Mouse (Mus musculus) kidney, postnatal 14 days (tissue): ENCODE data around the gene Susd1.

ENCODE experiments used
- DNase-seq: peaks from one replicate; pipeline ENCODE4 v3.0.0; 2022; ENCODE audit warnings: mixed read lengths

Gene Susd1

DNA sequence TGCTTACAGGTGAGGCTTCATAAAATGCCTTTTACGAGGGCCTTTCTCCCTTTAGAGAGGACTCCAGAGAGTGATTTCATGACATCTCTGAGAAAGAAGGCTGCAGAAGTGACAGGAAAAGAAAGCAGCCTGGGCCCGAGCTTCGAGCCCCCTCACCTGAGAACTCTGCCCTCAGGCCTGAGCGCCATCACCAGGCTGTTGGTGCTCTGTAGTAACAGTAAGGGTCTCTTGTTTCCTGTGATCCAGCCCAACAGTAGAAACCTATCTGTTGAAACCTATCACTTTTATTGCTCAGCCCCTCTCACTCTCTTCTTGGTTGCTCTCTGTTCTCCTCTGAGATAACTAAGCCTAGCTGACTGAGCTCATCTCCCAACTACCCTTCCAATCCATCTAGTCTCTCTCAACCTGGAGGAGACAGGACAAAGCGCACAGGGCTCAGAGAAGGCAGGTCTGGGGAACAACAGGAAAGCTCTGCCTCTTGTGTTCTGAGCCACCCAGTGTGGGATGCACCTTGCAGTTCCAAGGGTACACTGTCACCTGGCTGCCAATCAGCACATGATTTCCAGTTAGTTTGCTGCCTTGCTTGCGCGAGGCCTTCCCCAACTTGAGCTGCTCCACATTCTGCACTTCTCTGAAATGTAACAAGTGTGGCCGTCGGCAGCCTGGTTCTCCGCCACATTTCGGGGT lies 101.4 kb downstream of the Susd1 start:
- DNase-seq: no peak

- no peak for DNase-seq
These were observed 102.0 kb downstream of the Susd1 start for GRCm38 (mm10) chr4:59336439-59336809.

GRCm38 (mm10) chr4:59335616-59336438 lies 102.6 kb downstream of the Susd1 start:
- peak; percentile 47 for DNase-seq

- DNase-seq: no peak
These were observed 103.3 kb downstream of the Susd1 start for GRCm38 (mm10) chr4:59335101-59335500.

DNA sequence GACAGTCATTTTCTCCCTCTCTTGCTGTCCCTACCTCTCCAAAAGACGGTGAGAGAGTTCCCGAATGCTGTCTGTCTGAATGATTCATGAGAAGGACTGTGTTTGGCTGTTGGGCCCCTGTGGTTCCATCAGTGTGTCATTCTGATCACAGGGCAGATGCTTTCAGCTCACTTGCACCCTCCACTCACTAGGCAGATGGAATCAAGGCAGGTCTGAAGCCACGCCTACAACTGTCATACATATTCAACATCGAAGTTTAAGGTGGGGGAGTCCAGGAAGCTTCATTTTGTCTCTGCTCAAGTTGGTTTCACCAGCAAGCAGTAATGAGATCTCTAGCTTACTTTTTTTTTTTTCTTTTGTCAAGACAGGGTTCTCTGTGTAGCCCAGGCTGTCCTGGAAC lies 104.2 kb downstream of the Susd1 start:
- DNase-seq: no peak

GRCm38 (mm10) chr4:59333424-59333895 lies 105.0 kb downstream of the Susd1 start:
- no peak for DNase-seq

- no peak for DNase-seq
These were observed 105.6 kb downstream of the Susd1 start for GRCm38 (mm10) chr4:59332691-59333423.

DNA sequence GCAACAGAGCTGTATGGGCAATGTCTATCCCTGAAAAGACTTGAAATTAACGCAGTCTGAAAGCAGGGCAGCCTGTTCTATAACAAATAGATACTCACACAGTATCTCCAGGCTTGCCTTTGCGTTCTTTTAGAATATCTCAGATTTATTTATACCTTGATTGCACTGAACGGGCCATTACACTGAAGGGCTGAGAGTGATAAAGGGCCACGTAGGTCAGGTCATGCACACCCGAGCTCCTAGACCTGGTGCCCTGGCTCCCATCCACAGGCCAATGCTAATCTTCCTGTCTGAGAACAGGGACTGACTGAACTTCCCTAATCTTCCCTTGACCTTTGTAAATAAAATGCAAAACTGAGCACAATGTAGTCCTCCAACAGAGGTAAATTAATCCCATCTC lies 106.3 kb downstream of the Susd1 start:
- DNase-seq: no peak

GRCm38 (mm10) chr4:59331633-59332032 lies 106.8 kb downstream of the Susd1 start:
- peak; percentile 60 for DNase-seq

DNA sequence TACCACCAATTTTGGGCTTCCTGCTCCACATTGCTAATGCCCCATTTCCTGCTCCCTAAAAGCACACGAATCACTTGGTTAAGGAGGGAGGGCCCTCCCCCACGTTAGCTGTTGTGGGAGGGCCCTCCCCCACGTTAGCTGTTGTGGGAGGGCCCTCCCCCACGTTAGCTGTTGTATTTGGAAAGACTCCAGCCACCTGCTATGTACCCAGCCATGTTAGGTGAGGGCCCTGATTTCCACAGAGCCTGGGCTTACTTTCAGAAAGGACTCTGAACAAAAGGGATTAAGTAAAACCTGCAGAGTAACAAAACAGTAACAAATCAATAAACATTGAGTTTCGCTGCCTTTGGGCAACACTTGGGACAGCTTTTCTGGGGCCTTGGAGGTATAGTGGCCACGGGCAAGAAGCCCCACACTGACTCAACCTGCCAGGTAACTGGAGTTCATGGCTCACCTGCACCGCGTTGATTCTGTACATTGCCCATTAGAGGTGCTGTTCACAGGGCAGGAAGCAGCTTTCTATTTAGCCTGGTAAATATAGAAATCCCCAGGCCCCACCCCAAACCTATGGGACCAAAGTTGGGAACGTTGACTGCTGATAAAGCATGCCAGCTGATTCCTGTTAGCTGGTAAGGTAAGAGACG lies 107.3 kb downstream of the Susd1 start:
- DNase-seq: no peak

GRCm38 (mm10) chr4:59329461-59330304 lies 108.8 kb downstream of the Susd1 start:
- DNase-seq: no peak

- no peak for DNase-seq
These were observed 109.6 kb downstream of the Susd1 start for GRCm38 (mm10) chr4:59328821-59329220.

DNA sequence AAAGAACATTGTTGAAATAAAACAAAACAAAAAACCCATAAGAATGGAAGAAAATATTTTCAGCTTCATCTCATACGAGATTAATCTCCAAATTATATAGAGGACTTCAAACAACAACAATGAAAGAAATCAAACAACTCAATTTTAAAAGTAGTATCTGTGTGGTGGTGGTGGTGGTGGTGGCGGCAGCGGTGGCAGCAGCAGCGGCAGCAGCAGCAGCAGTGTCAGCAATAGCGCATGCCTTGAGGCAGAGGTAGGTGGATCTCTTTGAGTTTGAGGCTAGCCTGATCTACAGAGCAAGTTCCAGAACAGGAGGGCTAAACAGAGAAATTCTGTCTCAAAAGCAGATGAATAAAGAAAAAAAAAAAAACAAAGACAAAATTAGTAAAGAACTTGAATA lies 110.4 kb downstream of the Susd1 start:
- no peak for DNase-seq

GRCm38 (mm10) chr4:59326031-59326760 lies 112.2 kb downstream of the Susd1 start:
- DNase-seq: no peak

DNA sequence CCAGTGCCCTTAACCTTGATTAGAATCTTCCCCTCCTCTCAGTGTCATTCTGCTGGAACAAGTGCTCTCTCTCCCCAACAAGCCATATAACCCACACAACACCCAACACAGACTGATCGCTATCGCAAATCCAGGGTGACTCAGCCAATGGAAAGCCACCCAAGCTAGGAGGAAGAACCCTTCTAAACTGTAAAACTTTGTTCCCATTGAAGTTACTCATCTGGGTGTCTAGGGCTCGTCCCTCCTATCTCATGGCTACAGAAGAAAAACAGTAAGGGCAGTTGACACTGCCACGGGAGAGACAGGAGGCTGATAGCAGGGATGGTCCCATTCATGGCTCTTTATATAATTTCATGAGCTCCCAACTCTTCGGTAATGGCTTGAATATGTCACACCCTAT lies 114.1 kb downstream of the Susd1 start:
- DNase-seq: no peak

DNA sequence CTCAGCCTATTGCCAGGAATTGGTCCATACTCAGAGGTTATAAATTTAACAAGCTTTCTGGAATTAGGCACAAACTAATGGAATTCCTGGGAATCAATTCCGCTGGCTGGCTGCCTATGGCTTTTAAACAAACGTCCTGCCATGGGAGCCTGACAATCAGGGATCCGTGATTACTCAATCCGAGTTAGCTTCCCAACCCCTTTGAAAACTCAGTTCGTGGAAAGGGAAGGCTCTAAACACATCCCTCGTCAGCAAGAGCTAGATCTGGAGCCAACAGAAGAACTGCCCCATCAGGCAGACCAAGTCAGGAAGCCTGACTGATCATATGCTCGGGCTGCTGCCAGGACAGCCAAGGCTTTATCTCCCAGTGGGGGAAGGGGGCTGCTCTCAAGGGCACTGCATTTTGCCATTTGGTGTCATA lies 115.2 kb downstream of the Susd1 start:
- no peak for DNase-seq

GRCm38 (mm10) chr4:59322733-59323132 lies 115.7 kb downstream of the Susd1 start:
- DNase-seq: no peak

- no peak for DNase-seq
These were observed 116.4 kb downstream of the Susd1 start for GRCm38 (mm10) chr4:59322056-59322455.

- no peak for DNase-seq
These were observed 117.0 kb downstream of the Susd1 start for GRCm38 (mm10) chr4:59321181-59322008.
